Mouse (Mus musculus): ENCODE results near the gene Ccdc122. TPM values are rescaled to one million over a fixed set of nuclear protein-coding genes. Genes with fewer than 3 reads are reported as not detected.

The Ccdc122 gene
- polyA plus RNA-seq, 1 experiment from 2014 or later = 0.63 TPM

DNA sequence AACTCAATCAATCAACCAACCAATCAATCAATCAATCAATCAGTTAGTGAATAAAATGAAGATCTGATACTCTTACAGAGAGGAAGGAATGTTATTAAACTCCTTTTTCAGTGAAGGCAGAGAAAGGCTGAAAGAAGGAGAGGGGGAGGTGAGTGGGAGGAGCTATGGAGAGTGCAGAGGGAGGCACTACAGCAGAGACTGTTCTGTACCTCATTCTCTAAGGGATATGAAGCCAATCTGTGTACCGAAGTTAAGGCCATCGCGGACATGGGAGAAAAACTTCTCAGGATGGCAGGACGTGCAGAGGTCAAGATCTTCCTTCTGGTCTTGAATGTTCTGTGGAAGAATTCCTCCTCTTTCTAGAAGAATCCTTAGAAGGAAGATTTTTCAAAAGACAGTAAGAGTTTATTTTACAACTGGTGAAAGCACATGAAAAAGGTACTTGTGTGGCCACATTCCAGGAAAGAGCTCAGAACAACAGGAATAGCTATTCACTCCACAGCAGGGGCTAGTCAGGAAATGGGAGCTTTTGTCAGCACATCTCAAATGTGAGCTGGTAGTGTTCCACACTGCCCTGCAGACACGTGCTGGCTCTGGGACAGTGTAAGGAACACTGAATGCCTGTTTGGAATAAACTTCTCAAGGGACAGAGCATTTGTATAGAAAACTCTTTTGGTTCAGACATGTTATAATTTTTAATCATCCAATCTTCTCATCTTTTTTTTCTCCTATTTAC is 7.1 kb upstream of the Ccdc122 start:
- Histone ChIP-seq H3K4me1 (ENCODE audit: control insufficient read depth, insufficient read depth, low read length) (no peaks in the 10 kb centered on the region), H3K9me3 (replicated peaks; ENCODE audit: control insufficient read depth, low read length, poor library complexity, severe bottlenecking) (no peaks in the 10 kb centered on the region), H3K27ac (ENCODE audit: low read length) (no peak overlapping the region), H3K4me3 (ENCODE audit: low read depth, low read length) (no peak overlapping the region), H3K4me2 (ENCODE audit: low read length) (no peak overlapping the region), H3K36me3 (ENCODE audit: control insufficient read depth, insufficient read depth, low read length) (no peaks in the 10 kb centered on the region), H3K27me3 (ENCODE audit: control insufficient read depth, insufficient read depth, low read depth, low read length) (no peaks in the 10 kb centered on the region), H3K9ac (ENCODE audit: low read depth, low read length) (no peak overlapping the region)
- 62% methylated on average over 5 of the region's 5 CpGs for WGBS
- no peak for ATAC-seq

DNA sequence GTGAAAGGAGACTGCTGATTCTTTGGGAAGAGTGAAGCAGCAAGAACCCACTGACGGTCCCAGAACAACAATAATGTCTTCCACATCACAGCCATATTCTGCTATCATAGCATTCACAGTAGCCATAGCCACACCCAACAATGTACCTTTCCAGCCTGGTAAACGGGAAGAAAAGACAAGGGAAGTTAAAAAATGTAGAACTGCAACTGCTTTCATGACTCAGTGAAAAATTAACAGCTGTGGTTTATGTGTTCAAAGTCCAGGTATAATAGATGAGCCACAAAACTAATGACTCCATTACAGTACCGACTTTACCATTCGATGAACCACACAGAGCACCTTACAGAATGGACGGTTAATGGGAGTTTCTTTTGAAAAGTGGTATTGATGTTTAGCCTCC is 5.8 kb upstream of the Ccdc122 start:
- H3K36me3 ChIP-seq (ENCODE audit: control insufficient read depth, insufficient read depth, low read length) = no peaks in the 10 kb centered on the region
- H3K9me3 ChIP-seq (replicated peaks; ENCODE audit: control insufficient read depth, low read length, poor library complexity, severe bottlenecking) = no peaks in the 10 kb centered on the region
- 89% methylated on average over 5 of the region's 5 CpGs for WGBS
- H3K27me3 ChIP-seq (ENCODE audit: control insufficient read depth, insufficient read depth, low read depth, low read length) = no peaks in the 10 kb centered on the region
- no peak overlapping the region for H3K4me2 ChIP-seq (ENCODE audit: low read length)
- no peak overlapping the region for H3K27ac ChIP-seq (ENCODE audit: low read length)
- no peak overlapping the region for H3K9ac ChIP-seq (ENCODE audit: low read depth, low read length)
- no peak overlapping the region for H3K4me3 ChIP-seq (ENCODE audit: low read depth, low read length)
- ATAC-seq = no peak
- no peaks in the 10 kb centered on the region for H3K4me1 ChIP-seq (ENCODE audit: control insufficient read depth, insufficient read depth, low read length)

DNA sequence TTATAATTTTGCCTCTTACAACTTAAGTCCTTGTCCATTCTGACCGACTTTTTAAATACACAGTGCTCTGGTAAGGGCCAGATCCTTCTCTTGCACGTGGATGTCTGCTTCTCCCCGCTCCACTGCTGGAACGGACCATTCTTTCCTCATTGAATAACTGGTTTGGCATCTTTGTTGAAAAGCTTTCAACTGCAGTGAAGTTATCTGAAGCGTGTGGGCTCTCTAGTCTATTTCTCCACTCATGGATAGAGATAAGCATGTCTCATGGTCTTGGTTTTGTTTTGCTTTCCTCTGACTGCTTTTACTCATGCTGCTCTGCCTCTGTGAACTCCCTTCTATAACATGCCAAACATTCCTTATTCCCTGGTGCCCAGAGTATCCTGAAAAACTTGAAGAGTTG is 4.1 kb upstream of the Ccdc122 start:
- no peak overlapping the region for H3K4me2 ChIP-seq (ENCODE audit: low read length)
- no peak overlapping the region for H3K4me3 ChIP-seq (ENCODE audit: low read depth, low read length)
- H3K36me3 ChIP-seq (ENCODE audit: control insufficient read depth, insufficient read depth, low read length) = no peaks in the 10 kb centered on the region
- ATAC-seq = no peak
- H3K27ac ChIP-seq (ENCODE audit: low read length) = no peak overlapping the region
- no peak overlapping the region for H3K9ac ChIP-seq (ENCODE audit: low read depth, low read length)
- 66% methylated on average over 5 of the region's 5 CpGs for WGBS
- no peaks in the 10 kb centered on the region for H3K27me3 ChIP-seq (ENCODE audit: control insufficient read depth, insufficient read depth, low read depth, low read length)
- H3K9me3 ChIP-seq (replicated peaks; ENCODE audit: control insufficient read depth, low read length, poor library complexity, severe bottlenecking) = no peaks in the 10 kb centered on the region
- H3K4me1 ChIP-seq (ENCODE audit: control insufficient read depth, insufficient read depth, low read length) = 0 out of 2 replicates have a peak, but pooled peaks cover 4% of the 10 kb centered on the region

DNA sequence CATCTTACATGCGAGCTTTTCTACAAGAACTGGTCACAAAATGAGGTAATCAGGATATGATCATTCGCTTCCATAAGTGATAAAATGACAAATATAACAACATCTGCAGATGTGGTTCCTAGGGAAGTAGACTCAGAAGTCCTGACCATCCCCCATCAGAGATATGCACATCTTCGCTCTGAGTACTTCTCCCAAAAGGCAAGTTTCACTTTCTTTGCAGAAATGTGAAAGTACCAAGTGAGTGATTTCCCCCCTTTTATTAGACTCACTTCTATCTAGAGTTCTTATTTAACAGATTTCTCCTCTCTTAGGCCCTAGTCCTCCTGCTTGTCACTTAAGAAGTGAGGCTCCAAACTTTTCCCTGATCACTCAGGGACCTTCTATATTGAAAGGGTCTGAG is 3.2 kb upstream of the Ccdc122 start:
- Histone ChIP-seq H3K9ac (ENCODE audit: low read depth, low read length) (no peak overlapping the region), H3K4me3 (ENCODE audit: low read depth, low read length) (no peak overlapping the region), H3K4me1 (ENCODE audit: control insufficient read depth, insufficient read depth, low read length) (0 out of 2 replicates have a peak, but pooled peaks cover 4% of the 10 kb centered on the region), H3K27ac (ENCODE audit: low read length) (no peak overlapping the region), H3K36me3 (ENCODE audit: control insufficient read depth, insufficient read depth, low read length) (no peaks in the 10 kb centered on the region), H3K9me3 (replicated peaks; ENCODE audit: control insufficient read depth, low read length, poor library complexity, severe bottlenecking) (no peaks in the 10 kb centered on the region), H3K4me2 (ENCODE audit: low read length) (no peak overlapping the region), H3K27me3 (ENCODE audit: control insufficient read depth, insufficient read depth, low read depth, low read length) (no peaks in the 10 kb centered on the region)
- 96% methylated on average over 3 of the region's 3 CpGs for WGBS
- ATAC-seq = no peak

DNA sequence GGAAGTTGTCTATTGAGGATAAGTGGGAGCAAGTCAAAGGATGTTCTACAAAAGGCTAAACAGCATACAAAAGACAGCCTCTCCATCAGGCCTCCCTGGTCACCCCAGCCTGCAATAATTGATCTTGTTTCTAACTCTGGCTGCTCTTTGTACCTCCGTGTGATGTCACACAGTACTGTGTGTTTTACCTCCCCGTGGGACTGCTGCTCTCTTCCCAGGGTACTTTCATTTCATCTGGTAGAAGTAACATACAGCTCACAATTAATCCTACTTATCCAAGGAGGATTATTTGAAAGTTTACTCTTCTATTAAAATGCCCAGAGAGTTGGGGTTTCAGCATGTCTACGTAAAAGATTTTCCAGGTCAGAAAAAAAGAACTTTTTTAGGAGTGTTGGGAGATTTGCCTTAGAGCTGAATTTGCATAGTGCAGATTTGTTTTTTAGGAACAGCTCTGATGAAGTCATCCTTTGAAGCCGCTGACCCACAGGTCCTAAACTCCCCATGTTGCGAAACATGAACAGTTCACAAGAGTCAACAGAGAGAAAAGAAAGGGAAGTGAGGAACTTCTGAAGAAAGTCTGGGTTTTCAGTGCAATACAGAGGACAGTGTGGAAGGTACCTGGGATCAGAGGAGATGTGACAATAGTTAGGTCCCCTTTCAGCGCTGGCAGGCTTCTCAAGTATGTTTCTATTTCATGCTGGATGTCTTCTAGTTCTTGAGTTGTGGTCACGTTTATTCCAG is 2.2 kb upstream of the Ccdc122 start:
- Histone ChIP-seq H3K36me3 (ENCODE audit: control insufficient read depth, insufficient read depth, low read length) (no peaks in the 10 kb centered on the region), H3K9me3 (replicated peaks; ENCODE audit: control insufficient read depth, low read length, poor library complexity, severe bottlenecking) (no peaks in the 10 kb centered on the region), H3K4me1 (ENCODE audit: control insufficient read depth, insufficient read depth, low read length) (0 out of 2 replicates have a peak, but pooled peaks cover 4% of the 10 kb centered on the region), H3K4me2 (ENCODE audit: low read length) (no peak overlapping the region), H3K27ac (ENCODE audit: low read length) (no peak overlapping the region), H3K9ac (ENCODE audit: low read depth, low read length) (no peak overlapping the region), H3K27me3 (ENCODE audit: control insufficient read depth, insufficient read depth, low read depth, low read length) (no peaks in the 10 kb centered on the region), H3K4me3 (ENCODE audit: low read depth, low read length) (no peak overlapping the region)
- no peak for ATAC-seq
- 55% methylated on average over 7 of the region's 7 CpGs for WGBS

DNA sequence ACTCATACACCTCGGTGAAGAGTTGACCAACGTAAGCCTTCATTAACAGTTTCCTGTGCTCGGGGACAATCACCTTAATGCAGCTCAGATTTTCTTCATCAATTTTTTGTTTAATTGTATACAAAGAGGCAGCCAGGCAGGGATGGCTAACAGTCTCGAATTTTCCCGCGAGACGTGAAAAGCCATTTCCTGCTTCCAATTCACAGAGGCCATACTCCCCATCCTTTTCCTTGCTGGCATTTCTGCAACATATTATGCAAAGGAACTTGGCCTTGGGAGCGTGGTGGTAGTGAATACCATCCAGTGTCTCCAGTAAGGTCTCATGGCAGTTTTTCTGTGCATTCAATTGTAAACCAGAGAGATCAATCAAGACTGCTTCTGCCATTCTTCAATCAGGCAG is 1.6 kb upstream of the Ccdc122 start:
- no peak overlapping the region for H3K27ac ChIP-seq (ENCODE audit: low read length)
- H3K27me3 ChIP-seq (ENCODE audit: control insufficient read depth, insufficient read depth, low read depth, low read length) = no peaks in the 10 kb centered on the region
- H3K9me3 ChIP-seq (replicated peaks; ENCODE audit: control insufficient read depth, low read length, poor library complexity, severe bottlenecking) = no peaks in the 10 kb centered on the region
- no peak overlapping the region for H3K9ac ChIP-seq (ENCODE audit: low read depth, low read length)
- no peak overlapping the region for H3K4me2 ChIP-seq (ENCODE audit: low read length)
- no peaks in the 10 kb centered on the region for H3K36me3 ChIP-seq (ENCODE audit: control insufficient read depth, insufficient read depth, low read length)
- ATAC-seq = no peak
- 0 out of 2 replicates have a peak, but pooled peaks cover 4% of the 10 kb centered on the region for H3K4me1 ChIP-seq (ENCODE audit: control insufficient read depth, insufficient read depth, low read length)
- H3K4me3 ChIP-seq (ENCODE audit: low read depth, low read length) = no peak overlapping the region
- WGBS = 85% methylated on average over 8 of the region's 8 CpGs

DNA sequence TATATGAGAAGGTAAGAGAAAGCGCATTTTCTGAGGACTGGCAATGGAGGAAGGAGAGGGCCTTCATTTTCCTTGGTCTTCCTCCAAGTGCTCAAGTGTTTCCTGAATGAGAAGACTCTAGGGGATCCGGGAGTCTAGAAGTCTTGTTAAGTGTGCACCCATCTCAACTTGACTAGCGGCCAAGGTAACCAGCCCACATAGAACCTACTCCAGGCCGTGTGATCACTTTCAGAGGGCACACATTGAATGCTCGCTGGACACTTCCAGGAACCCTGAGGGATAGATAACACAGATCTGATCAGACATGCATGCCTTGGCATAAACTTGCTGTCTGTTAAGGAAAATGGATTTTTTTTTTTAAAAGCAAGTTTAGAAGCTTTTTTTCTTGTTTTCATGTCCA is 758 bp downstream of the Ccdc122 start:
- H3K9me3 ChIP-seq (replicated peaks; ENCODE audit: control insufficient read depth, low read length, poor library complexity, severe bottlenecking) = no peaks in the 10 kb centered on the region
- no peak overlapping the region for H3K9ac ChIP-seq (ENCODE audit: low read depth, low read length)
- H3K4me2 ChIP-seq (ENCODE audit: low read length) = no peak overlapping the region
- H3K4me3 ChIP-seq (ENCODE audit: low read depth, low read length) = no peak overlapping the region
- ATAC-seq = no peak
- H3K36me3 ChIP-seq (ENCODE audit: control insufficient read depth, insufficient read depth, low read length) = no peaks in the 10 kb centered on the region
- no peak overlapping the region for H3K27ac ChIP-seq (ENCODE audit: low read length)
- 0 out of 2 replicates have a peak, but pooled peaks cover 4% of the 10 kb centered on the region for H3K4me1 ChIP-seq (ENCODE audit: control insufficient read depth, insufficient read depth, low read length)
- WGBS = 91% methylated on average over 5 of the region's 5 CpGs
- no peaks in the 10 kb centered on the region for H3K27me3 ChIP-seq (ENCODE audit: control insufficient read depth, insufficient read depth, low read depth, low read length)

DNA sequence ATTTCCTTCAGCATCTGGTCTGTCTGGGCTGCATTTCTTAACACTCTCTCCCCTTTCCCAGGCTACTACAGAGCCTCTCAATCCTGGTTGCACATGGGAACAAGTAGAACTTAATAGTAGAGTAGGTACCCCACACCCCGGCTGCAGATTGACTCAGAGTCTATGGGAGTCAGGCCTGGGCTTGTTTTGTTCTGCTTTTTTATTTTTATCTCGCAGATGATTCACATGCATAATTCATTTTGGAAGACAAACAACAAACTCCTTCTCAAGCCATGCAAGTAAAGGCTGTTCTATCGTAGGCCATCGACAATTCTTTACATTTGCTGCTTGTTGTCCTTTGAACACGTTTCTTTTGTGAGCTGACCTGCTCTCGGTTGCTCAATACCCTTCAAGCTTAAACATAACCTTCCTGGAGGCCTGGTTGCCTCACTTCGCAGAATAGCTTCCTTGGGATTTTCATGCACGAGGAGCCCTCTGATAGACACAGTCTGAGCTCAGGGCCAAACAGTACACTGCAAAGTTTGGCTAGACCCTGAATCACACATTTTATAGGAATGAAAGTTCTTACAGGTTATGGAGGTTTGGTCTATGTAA is 1.4 kb downstream of the Ccdc122 start:
- H3K9me3 ChIP-seq (replicated peaks; ENCODE audit: control insufficient read depth, low read length, poor library complexity, severe bottlenecking) = no peaks in the 10 kb centered on the region
- H3K4me3 ChIP-seq (ENCODE audit: low read depth, low read length) = no peak overlapping the region
- WGBS = 61% methylated on average over 8 of the region's 8 CpGs
- no peak for ATAC-seq
- H3K27ac ChIP-seq (ENCODE audit: low read length) = no peak overlapping the region
- 0 out of 2 replicates have a peak, but pooled peaks cover 4% of the 10 kb centered on the region for H3K4me1 ChIP-seq (ENCODE audit: control insufficient read depth, insufficient read depth, low read length)
- no peaks in the 10 kb centered on the region for H3K27me3 ChIP-seq (ENCODE audit: control insufficient read depth, insufficient read depth, low read depth, low read length)
- no peaks in the 10 kb centered on the region for H3K36me3 ChIP-seq (ENCODE audit: control insufficient read depth, insufficient read depth, low read length)
- H3K9ac ChIP-seq (ENCODE audit: low read depth, low read length) = no peak overlapping the region
- no peak overlapping the region for H3K4me2 ChIP-seq (ENCODE audit: low read length)

DNA sequence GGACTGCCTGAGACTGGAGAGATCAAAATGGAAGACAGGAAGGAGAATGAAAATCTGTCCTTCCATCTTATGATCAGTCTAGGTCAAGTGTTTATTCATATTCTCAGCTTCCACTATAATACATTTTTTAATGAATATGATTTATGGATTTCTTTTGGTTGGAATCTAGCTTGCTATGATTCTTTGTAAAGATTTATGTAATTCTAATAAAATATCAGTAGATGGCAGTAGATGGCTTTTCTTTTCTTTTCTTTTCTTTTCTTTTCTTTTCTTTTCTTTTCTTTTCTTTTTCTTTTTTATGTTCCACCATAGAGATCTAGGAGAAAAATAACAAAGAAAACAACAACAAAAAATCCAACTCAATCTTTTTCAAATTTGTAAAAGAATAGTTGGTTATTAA is 16.7 kb downstream of the Ccdc122 start:
- Histone ChIP-seq H3K36me3 (ENCODE audit: control insufficient read depth, insufficient read depth, low read length) (no peaks in the 10 kb centered on the region), H3K27me3 (ENCODE audit: control insufficient read depth, insufficient read depth, low read depth, low read length) (no peaks in the 10 kb centered on the region), H3K4me3 (ENCODE audit: low read depth, low read length) (no peak overlapping the region), H3K27ac (ENCODE audit: low read length) (no peak overlapping the region), H3K9ac (ENCODE audit: low read depth, low read length) (no peak overlapping the region), H3K4me1 (ENCODE audit: control insufficient read depth, insufficient read depth, low read length) (no peaks in the 10 kb centered on the region), H3K4me2 (ENCODE audit: low read length) (no peak overlapping the region), H3K9me3 (replicated peaks; ENCODE audit: control insufficient read depth, low read length, poor library complexity, severe bottlenecking) (no peaks in the 10 kb centered on the region)
- no peak for ATAC-seq

Measured in midbrain, embryonic 16.5 days (tissue).